Mouse (Mus musculus): ENCODE measurements at regions not wholly inside any gene's neighbourhood (a gene's known extent, or its start where the extent isn't known, plus 50 kb on each side); places are given as distances from the start of the nearest gene placed in this dataset.

GRCm38 (mm10) chr6:140336414-140336941 is 87.4 kb upstream of the Plekha5 start:
- TF ChIP-seq CTCF (IDR thresholded peaks at IDR 0.05; ENCODE audit: low read depth, low read length) (no peak), POLR2AphosphoS5 (IDR thresholded peaks at IDR 0.05; ENCODE audit: insufficient replicate concordance, low read depth, low read length) (no peak), GATA1 (IDR thresholded peaks at IDR 0.05; ENCODE audit: borderline replicate concordance, low read length) (no peak), TAL1 (conservative IDR thresholded peaks at IDR 0.05; ENCODE audit: low read depth, low read length) (no peak), GATA2 (IDR thresholded peaks at IDR 0.05; ENCODE audit: borderline replicate concordance, low read depth, low read length) (no peak)

Measured in G1E (cell line).